Mouse (Mus musculus): ENCODE results near the gene Stxbp2.
"Not testable (repeated sequence)": the region's sequence is repeated elsewhere in the genome, so short reads cannot be mapped to it uniquely, and the experiment has no call there.

Gene Stxbp2

GRCm38 (mm10) chr8:3630647-3631477, at the start of gene Stxbp2:
Gene Stxbp2 (plus strand): TSS chr8:3630955.
- peak; percentile 80 to 91 for DNase-seq (ENCODE audit: inconsistent age in 2 of 2, low spot score in 1 of 2)

- not testable (repeated sequence) for DNase-seq (ENCODE audit: inconsistent age in 2 of 2, low spot score in 1 of 2)
Measured at GRCm38 (mm10) chr8:3581961-3582360, 48.8 kb upstream of the Stxbp2 start.

GRCm38 (mm10) chr8:3586452-3586851, 44.3 kb upstream of the Stxbp2 start:
- DNase-seq (ENCODE audit: inconsistent age in 2 of 2, low spot score in 1 of 2): no peak

GRCm38 (mm10) chr8:3586993-3587390, 43.8 kb upstream of the Stxbp2 start, which contains the start of gene Camsap3:
Gene Camsap3 (plus strand): TSS chr8:3587293.
- DNase-seq (ENCODE audit: inconsistent age in 2 of 2, low spot score in 1 of 2): no peak

GRCm38 (mm10) chr8:3587391-3588257, 43.1 kb upstream of the Stxbp2 start:
- DNase-seq (ENCODE audit: inconsistent age in 2 of 2, low spot score in 1 of 2): peak; percentile 67 to 79

GRCm38 (mm10) chr8:3588258-3588633, 42.5 kb upstream of the Stxbp2 start:
- no peak for DNase-seq (ENCODE audit: inconsistent age in 2 of 2, low spot score in 1 of 2)

GRCm38 (mm10) chr8:3593470-3593869, 37.3 kb upstream of the Stxbp2 start:
- peak; percentile 45 to 68 for DNase-seq (ENCODE audit: inconsistent age in 2 of 2, low spot score in 1 of 2)

- no peak for DNase-seq (ENCODE audit: inconsistent age in 2 of 2, low spot score in 1 of 2)
Measured at GRCm38 (mm10) chr8:3594466-3594865, 36.3 kb upstream of the Stxbp2 start.

- DNase-seq (ENCODE audit: inconsistent age in 2 of 2, low spot score in 1 of 2): no peak
Measured at GRCm38 (mm10) chr8:3598054-3598453, 32.7 kb upstream of the Stxbp2 start.

- DNase-seq (ENCODE audit: inconsistent age in 2 of 2, low spot score in 1 of 2): no peak
Measured at GRCm38 (mm10) chr8:3599219-3599618, 31.5 kb upstream of the Stxbp2 start.

GRCm38 (mm10) chr8:3600401-3600800, 30.4 kb upstream of the Stxbp2 start:
- DNase-seq (ENCODE audit: inconsistent age in 2 of 2, low spot score in 1 of 2): no peak

- DNase-seq (ENCODE audit: inconsistent age in 2 of 2, low spot score in 1 of 2): no peak
Measured at GRCm38 (mm10) chr8:3603439-3603838, 27.3 kb upstream of the Stxbp2 start.

GRCm38 (mm10) chr8:3606593-3606992, 24.2 kb upstream of the Stxbp2 start:
- peak; percentile 41 to 58 for DNase-seq (ENCODE audit: inconsistent age in 2 of 2, low spot score in 1 of 2)

GRCm38 (mm10) chr8:3607822-3608221, 22.9 kb upstream of the Stxbp2 start:
- no peak for DNase-seq (ENCODE audit: inconsistent age in 2 of 2, low spot score in 1 of 2)

GRCm38 (mm10) chr8:3609046-3609815, 21.5 kb upstream of the Stxbp2 start:
- DNase-seq (ENCODE audit: inconsistent age in 2 of 2, low spot score in 1 of 2): peak in 1 of 2 experiments; percentile 72

GRCm38 (mm10) chr8:3609816-3610150, 21.0 kb upstream of the Stxbp2 start:
- DNase-seq (ENCODE audit: inconsistent age in 2 of 2, low spot score in 1 of 2): no peak

GRCm38 (mm10) chr8:3621199-3621970, 9.4 kb upstream of the Stxbp2 start, which contains the start of the genes Xab2 and Pet100:
Gene Xab2 (minus strand): TSS chr8:3621316.
Gene Pet100 (plus strand): TSS chr8:3621548.
- DNase-seq (ENCODE audit: inconsistent age in 2 of 2, low spot score in 1 of 2): peak; percentile 99

GRCm38 (mm10) chr8:3622119-3622518, 8.6 kb upstream of the Stxbp2 start:
- DNase-seq (ENCODE audit: inconsistent age in 2 of 2, low spot score in 1 of 2): no peak

- DNase-seq (ENCODE audit: inconsistent age in 2 of 2, low spot score in 1 of 2): no peak
Measured at GRCm38 (mm10) chr8:3625445-3625844, 5.3 kb upstream of the Stxbp2 start, which contains the start of gene Pcp2. Gene Pcp2 (minus strand): TSS chr8:3625545.

- no peak for DNase-seq (ENCODE audit: inconsistent age in 2 of 2, low spot score in 1 of 2)
Measured at GRCm38 (mm10) chr8:3626971-3627370, 3.8 kb upstream of the Stxbp2 start.

Data from adrenal gland, adult (tissue).